Mouse (Mus musculus): Measurements from ENCODE around the gene Nfya. TPM values are rescaled to one million over a fixed set of nuclear protein-coding genes. Genes with fewer than 3 reads are reported as not detected.
A peak's percentile ranks its signal among the peaks of the same experiment; 100 is the strongest.
"Not testable (repeated sequence)": the region's sequence is repeated elsewhere in the genome, so short reads cannot be mapped to it uniquely, and the experiment has no call there.

Nfya gene
- polyA plus RNA-seq, 1 experiment from 2014 or later: 13.7 TPM

DNA sequence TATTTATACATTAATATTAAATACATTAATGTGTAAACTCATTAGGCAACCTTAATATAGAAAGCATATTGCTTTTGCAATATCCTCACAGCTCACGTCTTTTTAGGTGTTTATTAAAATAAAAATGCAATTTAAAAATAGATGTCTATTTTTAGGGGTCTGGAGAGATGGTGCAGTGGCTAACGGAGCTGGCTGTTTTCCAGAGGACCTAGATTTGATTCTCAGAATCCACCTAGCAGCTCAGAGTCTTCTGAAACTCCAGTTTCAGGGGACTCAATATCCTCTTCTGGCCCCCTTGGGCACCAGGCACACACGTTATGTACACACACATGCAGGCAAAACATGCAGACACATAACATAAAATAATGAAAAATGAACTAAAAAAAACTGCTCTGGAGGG lies 47.4 kb downstream of the Nfya start:
- Histone ChIP-seq H3K9ac (no peak overlapping the region), H3K27ac (ENCODE audit: poor library complexity, severe bottlenecking) (peak overlapping the region; percentile 39; the same call in 1 of the 2 replicates), H3K27me3 (replicated peaks) (no peaks in the 10 kb centered on the region), H3K4me1 (replicated peaks) (peaks cover 32% of the 10 kb centered on the region), H3K4me2 (peak overlapping the region; percentile 36; the same call in 1 of the 2 replicates), H3K36me3 (no peaks in the 10 kb centered on the region), H3K4me3 (no peak overlapping the region), H3K9me3 (replicated peaks) (no peaks in the 10 kb centered on the region)
- WGBS: 45% methylated on average over 3 of the region's 3 CpGs
- ATAC-seq (ENCODE audit: insufficient number of reproducible peaks, low FRiP score): no peak

GRCm38 (mm10) chr17:48360462-48360861 lies 49.2 kb downstream of the Nfya start:
- ATAC-seq (ENCODE audit: insufficient number of reproducible peaks, low FRiP score): no peak
- Histone ChIP-seq H3K36me3 (no peaks in the 10 kb centered on the region), H3K4me1 (replicated peaks) (peaks cover 32% of the 10 kb centered on the region), H3K9me3 (replicated peaks) (no peaks in the 10 kb centered on the region), H3K4me2 (no peak overlapping the region), H3K27ac (ENCODE audit: poor library complexity, severe bottlenecking) (no peak overlapping the region), H3K4me3 (no peak overlapping the region), H3K27me3 (replicated peaks) (no peaks in the 10 kb centered on the region), H3K9ac (no peak overlapping the region)
- WGBS: 23% methylated on average over 4 of the region's 4 CpGs

- no peak for ATAC-seq (ENCODE audit: insufficient number of reproducible peaks, low FRiP score)
- 69% methylated on average over 7 of the region's 7 CpGs for WGBS
- H3K4me2 ChIP-seq: no peak within 1 kb of the TSS
These were observed 50.1 kb downstream of the Nfya start, which contains the start of gene Treml1 for GRCm38 (mm10) chr17:48359616-48360015. Treml1 (plus strand) TSS chr17:48359916.

GRCm38 (mm10) chr17:48357892-48358291 lies 51.8 kb downstream of the Nfya start:
- H3K9ac ChIP-seq: no peak overlapping the region
- H3K4me1 ChIP-seq (replicated peaks): peaks cover 19% of the 10 kb centered on the region
- 43% methylated on average over 2 of the region's 2 CpGs for WGBS
- no peaks in the 10 kb centered on the region for H3K27me3 ChIP-seq (replicated peaks)
- H3K4me3 ChIP-seq: no peak overlapping the region
- H3K27ac ChIP-seq (ENCODE audit: poor library complexity, severe bottlenecking): no peak overlapping the region
- no peaks in the 10 kb centered on the region for H3K36me3 ChIP-seq
- no peaks in the 10 kb centered on the region; the same call in 1 of the 2 replicates for H3K9me3 ChIP-seq (replicated peaks)
- H3K4me2 ChIP-seq: no peak overlapping the region
- ATAC-seq (ENCODE audit: insufficient number of reproducible peaks, low FRiP score): no peak

More at GRCm38 (mm10) chr17:48359616-48360015, 50.1 kb downstream of the Nfya start, which contains the start of gene Treml1:
- H3K4me3 ChIP-seq: no peak within 1 kb of the TSS
- no peak within 1 kb of the TSS for H3K9ac ChIP-seq
- H3K9me3 ChIP-seq (replicated peaks): no peaks in the 10 kb centered on the region
- H3K27me3 ChIP-seq (replicated peaks): no peaks in the 10 kb centered on the region
- H3K27ac ChIP-seq (ENCODE audit: poor library complexity, severe bottlenecking): no peak within 1 kb of the TSS
- H3K4me1 ChIP-seq (replicated peaks): peaks cover 32% of the 10 kb centered on the region
- no peaks in the 10 kb centered on the region for H3K36me3 ChIP-seq

DNA sequence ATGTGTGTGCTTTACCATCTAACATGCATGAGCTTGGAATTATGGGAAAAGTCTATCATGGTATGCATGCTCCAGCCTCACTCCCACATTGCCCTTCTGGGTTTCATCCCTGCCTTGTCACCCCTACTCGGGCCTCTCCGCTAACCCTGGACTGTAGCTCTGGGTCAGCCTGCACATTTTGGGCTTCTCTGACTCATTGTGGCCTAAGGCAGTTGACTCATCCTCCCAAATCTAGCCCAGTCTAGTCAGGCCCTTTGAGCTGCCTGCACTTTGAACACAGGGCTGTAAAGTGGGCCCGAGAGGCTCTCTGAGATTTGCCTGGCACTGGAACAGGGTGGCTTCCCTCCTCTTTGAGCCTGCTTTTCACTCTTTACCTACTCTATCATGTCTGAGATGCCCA lies 53.9 kb downstream of the Nfya start:
- Histone ChIP-seq H3K4me1 (replicated peaks) (peaks cover 8% of the 10 kb centered on the region), H3K27me3 (replicated peaks) (no peaks in the 10 kb centered on the region), H3K4me3 (no peak overlapping the region), H3K9me3 (replicated peaks) (no peaks in the 10 kb centered on the region; the same call in 1 of the 2 replicates), H3K36me3 (no peaks in the 10 kb centered on the region), H3K27ac (ENCODE audit: poor library complexity, severe bottlenecking) (no peak overlapping the region), H3K9ac (no peak overlapping the region), H3K4me2 (no peak overlapping the region)
- WGBS: 69% methylated on average over 3 of the region's 3 CpGs
- no peak for ATAC-seq (ENCODE audit: insufficient number of reproducible peaks, low FRiP score)

- WGBS: 77% methylated on average over 7 of the region's 7 CpGs
- not testable (repeated sequence) for H3K4me2 ChIP-seq; H3K9me3 ChIP-seq (replicated peaks); ATAC-seq (ENCODE audit: insufficient number of reproducible peaks, low FRiP score); H3K27me3 ChIP-seq (replicated peaks); H3K27ac ChIP-seq (ENCODE audit: poor library complexity, severe bottlenecking); H3K9ac ChIP-seq; H3K4me1 ChIP-seq (replicated peaks); H3K36me3 ChIP-seq; H3K4me3 ChIP-seq
These were observed 56.7 kb downstream of the Nfya start for GRCm38 (mm10) chr17:48352976-48353375.

- 68% methylated on average over 5 of the region's 5 CpGs for whole genome bisulfite sequencing
- no peak for ATAC-seq (ENCODE audit: insufficient number of reproducible peaks, low FRiP score)
- Histone ChIP-seq H3K27ac (ENCODE audit: poor library complexity, severe bottlenecking) (no peak overlapping the region), H3K36me3 (no peaks in the 10 kb centered on the region), H3K4me2 (no peak overlapping the region), H3K9ac (no peak overlapping the region), H3K4me3 (no peak overlapping the region), H3K4me1 (replicated peaks) (no peaks in the 10 kb centered on the region), H3K27me3 (replicated peaks) (peaks cover 10% of the 10 kb centered on the region; the same call in 1 of the 2 replicates), H3K9me3 (replicated peaks) (no peaks in the 10 kb centered on the region; the same call in 1 of the 2 replicates)
These were observed 59.0 kb downstream of the Nfya start for GRCm38 (mm10) chr17:48350681-48351193.

GRCm38 (mm10) chr17:48347287-48347686 lies 62.4 kb downstream of the Nfya start:
- Histone ChIP-seq H3K27me3 (replicated peaks) (peaks cover 10% of the 10 kb centered on the region; the same call in 1 of the 2 replicates), H3K4me2 (no peak overlapping the region), H3K9me3 (replicated peaks) (no peaks in the 10 kb centered on the region), H3K4me3 (no peak overlapping the region), H3K27ac (ENCODE audit: poor library complexity, severe bottlenecking) (no peak overlapping the region), H3K4me1 (replicated peaks) (no peaks in the 10 kb centered on the region), H3K9ac (no peak overlapping the region), H3K36me3 (no peaks in the 10 kb centered on the region)
- ATAC-seq (ENCODE audit: insufficient number of reproducible peaks, low FRiP score): no peak
- WGBS: 77% methylated on average over 2 of the region's 2 CpGs

- Histone ChIP-seq H3K27me3 (replicated peaks) (peaks cover 10% of the 10 kb centered on the region; the same call in 1 of the 2 replicates), H3K27ac (ENCODE audit: poor library complexity, severe bottlenecking) (no peak overlapping the region), H3K9me3 (replicated peaks) (no peaks in the 10 kb centered on the region), H3K9ac (no peak overlapping the region), H3K36me3 (no peaks in the 10 kb centered on the region), H3K4me2 (no peak overlapping the region), H3K4me1 (replicated peaks) (no peaks in the 10 kb centered on the region), H3K4me3 (no peak overlapping the region)
- ATAC-seq (ENCODE audit: insufficient number of reproducible peaks, low FRiP score): no peak
- WGBS: 56% methylated on average over 4 of the region's 4 CpGs
These were observed 62.9 kb downstream of the Nfya start for GRCm38 (mm10) chr17:48346834-48347233.

GRCm38 (mm10) chr17:48346231-48346630 lies 63.5 kb downstream of the Nfya start, which contains the start of gene Trem2:
Trem2 (plus strand) TSS chr17:48346401.
- no peaks in the 10 kb centered on the region for H3K4me1 ChIP-seq (replicated peaks)
- no peak for ATAC-seq (ENCODE audit: insufficient number of reproducible peaks, low FRiP score)
- WGBS: 66% methylated on average over 5 of the region's 5 CpGs
- H3K27ac ChIP-seq (ENCODE audit: poor library complexity, severe bottlenecking): no peak within 1 kb of the TSS
- H3K4me3 ChIP-seq: no peak within 1 kb of the TSS
- no peaks in the 10 kb centered on the region for H3K9me3 ChIP-seq (replicated peaks)
- peaks cover 10% of the 10 kb centered on the region; the same call in 1 of the 2 replicates for H3K27me3 ChIP-seq (replicated peaks)
- H3K9ac ChIP-seq: no peak within 1 kb of the TSS
- no peaks in the 10 kb centered on the region for H3K36me3 ChIP-seq
- H3K4me2 ChIP-seq: no peak within 1 kb of the TSS

- ATAC-seq (ENCODE audit: insufficient number of reproducible peaks, low FRiP score): no peak
- no peaks in the 10 kb centered on the region for H3K36me3 ChIP-seq
- no peak overlapping the region for H3K4me3 ChIP-seq
- no peak overlapping the region for H3K4me2 ChIP-seq
- H3K9me3 ChIP-seq (replicated peaks): no peaks in the 10 kb centered on the region
- 69% methylated on average over 4 of the region's 4 CpGs for WGBS
- H3K4me1 ChIP-seq (replicated peaks): no peaks in the 10 kb centered on the region
- no peak overlapping the region for H3K9ac ChIP-seq
- H3K27me3 ChIP-seq (replicated peaks): peaks cover 10% of the 10 kb centered on the region; the same call in 1 of the 2 replicates
- no peak overlapping the region for H3K27ac ChIP-seq (ENCODE audit: poor library complexity, severe bottlenecking)
These were observed 63.9 kb downstream of the Nfya start for GRCm38 (mm10) chr17:48345824-48346223.

DNA sequence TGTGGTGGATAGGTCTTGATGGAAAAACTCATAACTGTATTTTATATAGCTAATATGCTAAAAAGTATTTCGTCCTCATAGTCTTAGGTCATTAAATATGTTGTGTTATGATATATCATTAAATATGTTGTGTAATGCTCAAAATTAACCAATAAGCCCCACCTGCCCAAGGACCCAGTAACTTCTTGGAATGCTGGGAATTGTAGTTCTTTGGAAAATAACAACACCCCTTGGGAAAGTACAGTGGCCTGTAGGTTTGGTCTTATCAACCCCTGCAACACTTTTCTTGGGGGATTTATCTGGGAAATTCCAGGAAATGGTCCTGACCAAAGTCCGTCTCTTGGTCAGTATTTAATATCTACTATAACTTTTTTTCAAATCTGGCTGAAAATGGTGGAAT lies 66.6 kb downstream of the Nfya start:
- no peaks in the 10 kb centered on the region for H3K4me1 ChIP-seq (replicated peaks)
- H3K27ac ChIP-seq (ENCODE audit: poor library complexity, severe bottlenecking): no peak overlapping the region
- no peak overlapping the region for H3K9ac ChIP-seq
- H3K9me3 ChIP-seq (replicated peaks): no peaks in the 10 kb centered on the region
- ATAC-seq (ENCODE audit: insufficient number of reproducible peaks, low FRiP score): no peak
- H3K27me3 ChIP-seq (replicated peaks): peaks cover 10% of the 10 kb centered on the region; the same call in 1 of the 2 replicates
- no peak overlapping the region for H3K4me3 ChIP-seq
- WGBS: 70% methylated on average over 2 of the region's 2 CpGs
- no peaks in the 10 kb centered on the region for H3K36me3 ChIP-seq
- H3K4me2 ChIP-seq: no peak overlapping the region
